Mouse (Mus musculus): Measurements from ENCODE around the gene Psmg3.

Gene Psmg3

GRCm38 (mm10) chr5:139826357-139827055 lies at the start of gene Psmg3, which contains the start of gene Gm26938:
Gene Psmg3, minus strand, starts transcription at chr5:139826885.
Gene Gm26938, minus strand, starts transcription at chr5:139826407.
- DNase-seq = peak; percentile 90

GRCm38 (mm10) chr5:139871526-139871925 lies 44.8 kb upstream of the Psmg3 start:
- DNase-seq = no peak

- no peak for DNase-seq
Observed at GRCm38 (mm10) chr5:139870886-139871285, 44.2 kb upstream of the Psmg3 start.

- DNase-seq = no peak
Observed at GRCm38 (mm10) chr5:139862759-139863158, 36.1 kb upstream of the Psmg3 start.

GRCm38 (mm10) chr5:139860328-139861104 lies 33.8 kb upstream of the Psmg3 start:
- peak; percentile 15 for DNase-seq

- DNase-seq = no peak
Observed at GRCm38 (mm10) chr5:139849626-139850320, 23.1 kb upstream of the Psmg3 start.

- DNase-seq = no peak
Observed at GRCm38 (mm10) chr5:139839142-139839541, 12.5 kb upstream of the Psmg3 start.

- peak; percentile 77 for DNase-seq
Observed at GRCm38 (mm10) chr5:139838476-139838892, 11.8 kb upstream of the Psmg3 start.

GRCm38 (mm10) chr5:139835706-139836105 lies 9.0 kb upstream of the Psmg3 start:
- no peak for DNase-seq

- DNase-seq = no peak
Observed at GRCm38 (mm10) chr5:139832125-139832524, 5.4 kb upstream of the Psmg3 start.

- no peak for DNase-seq
Observed at GRCm38 (mm10) chr5:139830734-139831133, 4.0 kb upstream of the Psmg3 start.

GRCm38 (mm10) chr5:139829384-139829783 lies 2.7 kb upstream of the Psmg3 start:
- no peak for DNase-seq

GRCm38 (mm10) chr5:139827593-139827992 lies 908 bp upstream of the Psmg3 start:
- DNase-seq = no peak

- no peak for DNase-seq
Observed at GRCm38 (mm10) chr5:139825947-139826346, 738 bp downstream of the Psmg3 start.

GRCm38 (mm10) chr5:139824531-139824930 lies 2.2 kb downstream of the Psmg3 start:
- DNase-seq = no peak

GRCm38 (mm10) chr5:139821466-139822459 lies 4.9 kb downstream of the Psmg3 start:
- no peak for DNase-seq

- no peak for DNase-seq
Observed at GRCm38 (mm10) chr5:139819538-139820181, 7.0 kb downstream of the Psmg3 start, which contains the start of gene Tmem184a. Gene Tmem184a, minus strand, starts transcription at chr5:139819917.

GRCm38 (mm10) chr5:139818801-139819200 lies 7.9 kb downstream of the Psmg3 start:
- DNase-seq = peak; percentile 50

- no peak for DNase-seq
Observed at GRCm38 (mm10) chr5:139818056-139818455, 8.6 kb downstream of the Psmg3 start.

GRCm38 (mm10) chr5:139817292-139817691 lies 9.4 kb downstream of the Psmg3 start:
- no peak for DNase-seq

GRCm38 (mm10) chr5:139816445-139816844 lies 10.2 kb downstream of the Psmg3 start:
- DNase-seq = no peak

- no peak for DNase-seq
Observed at GRCm38 (mm10) chr5:139815964-139816363, 10.7 kb downstream of the Psmg3 start.
